Mouse (Mus musculus): ENCODE data around the gene Rbm20.

Gene Rbm20

GRCm38 (mm10) chr19:53674131-53674925 is 2.8 kb upstream of the Rbm20 start:
- no peak for DNase-seq

- no peak for DNase-seq
Observed at GRCm38 (mm10) chr19:53676228-53676627, 878 bp upstream of the Rbm20 start.

- DNase-seq = no peak
Observed at GRCm38 (mm10) chr19:53679194-53679593, 2.1 kb downstream of the Rbm20 start.

GRCm38 (mm10) chr19:53679981-53680380 is 2.9 kb downstream of the Rbm20 start:
- no peak for DNase-seq

- no peak for DNase-seq
Observed at GRCm38 (mm10) chr19:53682427-53682826, 5.3 kb downstream of the Rbm20 start.

GRCm38 (mm10) chr19:53687592-53687991 is 10.5 kb downstream of the Rbm20 start:
- no peak for DNase-seq

GRCm38 (mm10) chr19:53690816-53691215 is 13.7 kb downstream of the Rbm20 start:
- DNase-seq = no peak

- DNase-seq = no peak
Observed at GRCm38 (mm10) chr19:53694020-53694419, 16.9 kb downstream of the Rbm20 start.

- no peak for DNase-seq
Observed at GRCm38 (mm10) chr19:53696079-53696478, 19.0 kb downstream of the Rbm20 start.

GRCm38 (mm10) chr19:53696655-53697054 is 19.5 kb downstream of the Rbm20 start:
- DNase-seq = no peak

GRCm38 (mm10) chr19:53697376-53698126 is 20.4 kb downstream of the Rbm20 start:
- DNase-seq = no peak

- DNase-seq = no peak
Observed at GRCm38 (mm10) chr19:53699671-53700070, 22.6 kb downstream of the Rbm20 start.

- DNase-seq = no peak
Observed at GRCm38 (mm10) chr19:53701434-53701833, 24.3 kb downstream of the Rbm20 start.

GRCm38 (mm10) chr19:53704895-53705823 is 28.1 kb downstream of the Rbm20 start:
- DNase-seq = peak; percentile 73

GRCm38 (mm10) chr19:53708401-53708800 is 31.3 kb downstream of the Rbm20 start:
- no peak for DNase-seq

GRCm38 (mm10) chr19:53710861-53711260 is 33.8 kb downstream of the Rbm20 start:
- no peak for DNase-seq

GRCm38 (mm10) chr19:53711261-53711890 is 34.3 kb downstream of the Rbm20 start:
- no peak for DNase-seq

GRCm38 (mm10) chr19:53712297-53713025 is 35.4 kb downstream of the Rbm20 start:
- DNase-seq = no peak

- DNase-seq = no peak
Observed at GRCm38 (mm10) chr19:53713364-53713763, 36.3 kb downstream of the Rbm20 start.

GRCm38 (mm10) chr19:53716469-53716868 is 39.4 kb downstream of the Rbm20 start:
- no peak for DNase-seq

GRCm38 (mm10) chr19:53717364-53717763 is 40.3 kb downstream of the Rbm20 start:
- DNase-seq = no peak

- no peak for DNase-seq
Observed at GRCm38 (mm10) chr19:53722186-53722585, 45.1 kb downstream of the Rbm20 start.

All from right cerebral cortex, postnatal 25 days (tissue).